Mouse (Mus musculus): ENCODE data around the gene Slc35g3.

DNA sequence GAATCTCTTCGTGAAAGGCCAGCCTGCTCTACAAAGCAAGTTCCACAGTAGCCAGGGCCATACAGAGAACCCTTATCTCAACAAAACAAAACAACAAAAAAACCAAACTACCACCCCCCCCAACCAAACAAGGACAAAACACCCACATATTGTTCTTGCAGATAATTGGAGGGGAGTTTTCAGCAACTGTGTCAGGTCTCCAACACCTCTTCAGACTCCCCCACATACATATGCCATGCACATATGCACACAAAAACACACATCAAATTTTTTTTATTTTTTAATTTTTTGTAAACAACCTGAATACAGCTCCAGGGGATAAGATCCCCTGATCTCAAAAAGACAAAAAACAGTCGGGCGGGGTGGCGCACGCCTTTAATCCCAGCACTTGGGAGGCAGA lies 7.5 kb downstream of the Slc35g3 start:
- TF ChIP-seq CTCF (IDR thresholded peaks at IDR 0.05; ENCODE audit: low read depth, low read length) = no peak
- TF ChIP-seq POLR2A (IDR thresholded peaks at IDR 0.05; ENCODE audit: extremely low read depth, insufficient read depth, low read length) = no peak
